8 mouse cellular contexts compared by ENCODE assay signal in the genomic region with DNA sequence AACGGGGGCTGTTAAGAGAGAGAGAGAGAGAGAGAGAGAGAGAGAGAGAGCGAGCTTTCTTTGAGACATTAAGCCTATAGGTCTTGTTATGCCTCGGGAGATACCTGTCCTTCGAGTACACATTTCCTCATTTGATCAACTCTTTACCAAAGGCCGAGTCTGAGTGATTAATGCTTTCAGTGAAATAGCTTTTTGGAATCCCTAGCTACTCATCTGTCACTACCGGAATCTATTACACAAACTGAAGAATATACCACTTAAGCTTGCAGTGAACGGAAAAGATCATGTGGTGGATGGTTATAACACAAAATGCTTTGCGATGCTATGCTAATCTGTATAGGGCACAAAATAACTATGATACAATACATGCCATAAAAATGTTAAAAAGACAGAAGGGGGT. TPM values are rescaled to one million over a fixed set of nuclear protein-coding genes. Genes with fewer than 3 reads are reported as not detected.
DNase-seq lines count a peak whose midpoint lies in the region; ATAC-seq and TF ChIP-seq lines count a peak whose summit lies in the region.

No protein-coding gene starts in this region.

- no peak for ATAC-seq in heart, embryonic 16.5 days (replicated peaks; ENCODE audit: extremely low read depth, insufficient read depth, low FRiP score)

- in situ Hi-C loops in ES-E14 (cut with MboI; ENCODE audit: low sequenced_read_pairs in 2 of 2, unreplicated experiment in 2 of 2): no loop called here

- WGBS in heart, embryonic 16.5 days: 9% methylated on average over 8 of the region's 8 CpGs
- WGBS in macrophage (ENCODE audit: missing documents): 3% methylated on average over 8 of the region's 8 CpGs
- 5% methylated on average over 8 of the region's 8 CpGs for WGBS in thymus, adult 2 months

- peak overlapping the region; percentile 91 for H3K9ac ChIP-seq in heart, embryonic 16.5 days (ENCODE audit: low read length)
- H3K9ac ChIP-seq in ES-E14 (ENCODE audit: insufficient read depth, low read depth, low read length, poor library complexity, severe bottlenecking): peak overlapping the region; percentile 58; the same call in 1 of the 2 replicates

- H3K79me2 ChIP-seq in macrophage (ENCODE audit: inconsistent target): peaks cover 58% of the 10 kb centered on the region

- H3K4me1 ChIP-seq in heart, embryonic 16.5 days (ENCODE audit: control insufficient read depth, insufficient read depth, low read length): peaks cover 18% of the 10 kb centered on the region
- peaks cover 0 to 3% of the 10 kb centered on the region in 2 experiments; a peak in 1 of 4 replicates for H3K4me1 ChIP-seq in ES-E14 (ENCODE audit: control insufficient read depth in 2 of 2, insufficient read depth in 2 of 2, low read length in 2 of 2, poor library complexity in 1 of 2)
- H3K4me1 ChIP-seq in thymus, adult 2 months (replicated peaks; ENCODE audit: control insufficient read depth, insufficient read depth, low read length): peaks cover 14% of the 10 kb centered on the region

- H3K9me3 ChIP-seq in heart, embryonic 16.5 days (replicated peaks; ENCODE audit: control insufficient read depth, low read length): no peaks in the 10 kb centered on the region
- no peaks in the 10 kb centered on the region for H3K9me3 ChIP-seq in ES-E14 (ENCODE audit: control insufficient read depth, insufficient read depth, low read depth, low read length)

- H3K27me3 ChIP-seq in heart, embryonic 16.5 days (ENCODE audit: control insufficient read depth, insufficient read depth, low read length): no peaks in the 10 kb centered on the region
- no peaks in the 10 kb centered on the region for H3K27me3 ChIP-seq in thymus, adult 2 months (ENCODE audit: control insufficient read depth, insufficient read depth, low read length)

- no peak overlapping the region for H3K27ac ChIP-seq in heart, embryonic 16.5 days (ENCODE audit: low read length)
- H3K27ac ChIP-seq in ES-E14 (ENCODE audit: insufficient read depth, low read depth, low read length, poor library complexity, severe bottlenecking) (no peak overlapping the region), macrophage (no peak overlapping the region)
- H3K27ac ChIP-seq in thymus, adult 2 months (ENCODE audit: control insufficient read depth, insufficient read depth, low read length): no peak overlapping the region

- TF ChIP-seq CTCF in thymus, adult 2 months (IDR thresholded peaks at IDR 0.05; ENCODE audit: borderline replicate concordance, control insufficient read depth, extremely low read depth, insufficient read depth, low read length, poor library complexity): no peak

- H3K4me3 ChIP-seq in heart, embryonic 16.5 days (ENCODE audit: low read length): peak overlapping the region; percentile 78
- H3K4me3 ChIP-seq in ES-E14 (ENCODE audit: insufficient read depth in 1 of 2, low read depth in 1 of 2, low read length in 2 of 2, poor library complexity in 1 of 2, severe bottlenecking in 1 of 2): peak overlapping the region; percentile 76 to 95
- H3K4me3 ChIP-seq in macrophage (ENCODE audit: inconsistent target): peak overlapping the region; percentile 78
- H3K4me3 ChIP-seq in thymus, adult 2 months (ENCODE audit: control insufficient read depth, insufficient read depth, low read length): no peak overlapping the region

- H3K4me2 ChIP-seq in heart, embryonic 16.5 days (ENCODE audit: low read depth, low read length): peak overlapping the region; percentile 83

- intact Hi-C loops in heart, postnatal 14 days (cut with DNase I): no loop called here
- intact Hi-C loops in left cerebral cortex, postnatal 4 days (cut with DNase I): loop anchor here (5.0 kb wide), 1 partner anchor 447 kb away; no protein-coding TSS in a partner anchor

- H3K36me3 ChIP-seq in heart, embryonic 16.5 days (ENCODE audit: control insufficient read depth, insufficient read depth): 0 out of 2 replicates have a peak, but pooled peaks cover under 1% of the 10 kb centered on the region
- no peaks in the 10 kb centered on the region for H3K36me3 ChIP-seq in ES-E14 (ENCODE audit: control insufficient read depth, insufficient read depth, low read length, poor library complexity, severe bottlenecking)
- no peaks in the 10 kb centered on the region for H3K36me3 ChIP-seq in macrophage (ENCODE audit: inconsistent target)
- H3K36me3 ChIP-seq in thymus, adult 2 months (ENCODE audit: control insufficient read depth, insufficient read depth, low read length): no peaks in the 10 kb centered on the region

- no peak for TF ChIP-seq POLR2A in thymus, adult 2 months (IDR thresholded peaks at IDR 0.05; ENCODE audit: control insufficient read depth, extremely low read depth, insufficient read depth, low read length, poor library complexity)

- no peak for DNase-seq in heart, postnatal 14 days
- DNase-seq in ES-E14 (ENCODE audit: low read depth, low spot score): no peak
- peak; percentile 26 for DNase-seq in gonadal fat pad, adult 2 months (ENCODE audit: low read depth)
- DNase-seq in frontal cortex, postnatal 25 days (ENCODE audit: low spot score in 2 of 2): no peak
- no peak for DNase-seq in thymus, adult 2 months
- no peak for DNase-seq in left cerebral cortex, postnatal 4 days

TF ChIP-seq in ES-E14, 5 proteins besides CTCF, POLR2A, EP300 and RAD21:
- no peak for TF ChIP-seq ZNF384 (IDR thresholded peaks at IDR 0.05; ENCODE audit: low read depth, low read length)
- TF ChIP-seq CHD2 (IDR thresholded peaks at IDR 0.05; ENCODE audit: low read depth, low read length): no peak
- no peak for TF ChIP-seq MAFK (IDR thresholded peaks at IDR 0.05; ENCODE audit: insufficient read depth, low read depth, low read length)
- TF ChIP-seq ZC3H11A (IDR thresholded peaks at IDR 0.05; ENCODE audit: borderline replicate concordance, low read depth, low read length): no peak
- no peak for TF ChIP-seq HCFC1 (IDR thresholded peaks at IDR 0.05; ENCODE audit: borderline replicate concordance, insufficient read depth, low read length)

RNA-seq across cellular contexts. Expression of gene Nupl1, which starts 0.9 kb away (rescaled TPM):
- 0.15 TPM in 1 of 2 replicates, not detected in the other for polyA plus RNA-seq in heart, embryonic 16.5 days (2015; fragmentation: Nextera tagmentation; extraction: Ambion mirVana)
- total RNA-seq in heart, postnatal 14 days (2021): under 1 TPM in 1 of 2 experiments, not detected in 1; 0.10 TPM
- not detected in 2 replicates for total RNA-seq in ES-E14 (2012; rRNA removed)
- polyA plus RNA-seq in gonadal fat pad, adult 2 months (2012; rRNA removed): 0.03 TPM in 1 of 2 replicates, not detected in the other
- total RNA-seq in macrophage (2018; cell fraction: chromatin; rRNA removed): 1 to 10 TPM in 11 of 26 experiments, under 1 TPM in 10, not detected in 5; 0.21 to 2.0 (median 1.1) TPM
- under 1 TPM in 6 of 26 experiments, not detected in 20; 0.03 to 0.13 (median 0.04) TPM for total RNA-seq in macrophage (2018; cell fraction: cytosol; rRNA removed)
- 1 to 10 TPM in 4 of 26 experiments, under 1 TPM in 16, not detected in 6; 0.18 to 1.3 (median 0.40) TPM for total RNA-seq in macrophage (2018; cell fraction: nucleus; rRNA removed)
- polyA plus RNA-seq in macrophage (2018): not detected in 3 replicates
- 0.04 TPM in 1 of 2 replicates, not detected in the other for polyA plus RNA-seq in thymus, adult 2 months (2012; rRNA removed)
- not detected for total RNA-seq in left cerebral cortex, postnatal 4 days (2021)

RNA-seq across cellular contexts. Expression of gene Gm49336, which starts 0.9 kb away (rescaled TPM):
- polyA plus RNA-seq in heart, embryonic 16.5 days (2015; fragmentation: Nextera tagmentation; extraction: Ambion mirVana): 32.7 and 34.8 TPM in 2 replicates
- total RNA-seq in heart, postnatal 14 days (2021): 10 to 100 TPM; 34.6 to 34.9 TPM
- 29.6 and 39.4 TPM in 2 replicates for total RNA-seq in ES-E14 (2012; rRNA removed)
- 17.6 and 18.7 TPM in 2 replicates for polyA plus RNA-seq in gonadal fat pad, adult 2 months (2012; rRNA removed)
- 100 to 1,000 TPM in 8 of 26 experiments, 10 to 100 TPM in 18; 64.7 to 137 (median 92.7) TPM for total RNA-seq in macrophage (2018; cell fraction: chromatin; rRNA removed)
- 10 to 100 TPM; 21.3 to 40.5 (median 27.6) TPM for total RNA-seq in macrophage (2018; cell fraction: cytosol; rRNA removed)
- 100 to 1,000 TPM in 5 of 26 experiments, 10 to 100 TPM in 21; 42.6 to 143 (median 67.4) TPM for total RNA-seq in macrophage (2018; cell fraction: nucleus; rRNA removed)
- polyA plus RNA-seq in macrophage (2018): 21.1 to 37.0 TPM (median 24.0 TPM) in 3 replicates
- polyA plus RNA-seq in thymus, adult 2 months (2012; rRNA removed): 29.8 and 35.1 TPM in 2 replicates
- 100 to 1,000 TPM; 133 to 135 TPM for total RNA-seq in left cerebral cortex, postnatal 4 days (2021)

RNA-seq across cellular contexts. Expression of gene Mtmr6, which starts 14.7 kb away (rescaled TPM):
- polyA plus RNA-seq in heart, embryonic 16.5 days (2015; fragmentation: Nextera tagmentation; extraction: Ambion mirVana): 29.8 and 30.1 TPM in 2 replicates
- total RNA-seq in heart, postnatal 14 days (2021): 10 to 100 TPM; 30.1 to 33.3 TPM
- total RNA-seq in ES-E14 (2012; rRNA removed): 6.5 and 8.4 TPM in 2 replicates
- 19.0 and 26.5 TPM in 2 replicates for polyA plus RNA-seq in gonadal fat pad, adult 2 months (2012; rRNA removed)
- 100 to 1,000 TPM in 5 of 26 experiments, 10 to 100 TPM in 21; 40.4 to 186 (median 70.1) TPM for total RNA-seq in macrophage (2018; cell fraction: chromatin; rRNA removed)
- 100 to 1,000 TPM in 4 of 26 experiments, 10 to 100 TPM in 22; 76.8 to 115 (median 85.3) TPM for total RNA-seq in macrophage (2018; cell fraction: cytosol; rRNA removed)
- 100 to 1,000 TPM in 9 of 26 experiments, 10 to 100 TPM in 17; 57.8 to 146 (median 86.6) TPM for total RNA-seq in macrophage (2018; cell fraction: nucleus; rRNA removed)
- 64.9 to 74.4 TPM (median 67.7 TPM) in 3 replicates for polyA plus RNA-seq in macrophage (2018)
- polyA plus RNA-seq in thymus, adult 2 months (2012; rRNA removed): 20.8 and 21.3 TPM in 2 replicates
- total RNA-seq in left cerebral cortex, postnatal 4 days (2021): 10 to 100 TPM; 81.7 to 84.6 TPM

RNA-seq across cellular contexts. Expression of gene Atp8a2, which starts 53.4 kb away (rescaled TPM):
- polyA plus RNA-seq in heart, embryonic 16.5 days (2015; fragmentation: Nextera tagmentation; extraction: Ambion mirVana): 6.1 and 6.3 TPM in 2 replicates
- 1 to 10 TPM; 4.2 to 5.6 TPM for total RNA-seq in heart, postnatal 14 days (2021)
- 0.62 and 1.1 TPM in 2 replicates for total RNA-seq in ES-E14 (2012; rRNA removed)
- 0.70 and 1.8 TPM in 2 replicates for polyA plus RNA-seq in gonadal fat pad, adult 2 months (2012; rRNA removed)
- 1 to 10 TPM in 19 of 26 experiments, under 1 TPM in 7; 0.24 to 4.6 (median 1.3) TPM for total RNA-seq in macrophage (2018; cell fraction: chromatin; rRNA removed)
- total RNA-seq in macrophage (2018; cell fraction: cytosol; rRNA removed): under 1 TPM; 0.06 to 0.45 (median 0.12) TPM
- 1 to 10 TPM in 4 of 26 experiments, under 1 TPM in 22; 0.12 to 1.9 (median 0.41) TPM for total RNA-seq in macrophage (2018; cell fraction: nucleus; rRNA removed)
- 0.05 to 0.12 TPM (median 0.07 TPM) in 3 replicates for polyA plus RNA-seq in macrophage (2018)
- polyA plus RNA-seq in thymus, adult 2 months (2012; rRNA removed): 0.38 and 0.54 TPM in 2 replicates
- total RNA-seq in left cerebral cortex, postnatal 4 days (2021): 10 to 100 TPM; 95.4 to 98.7 TPM
